Mouse (Mus musculus) skeletal muscle tissue, adult 2 months (tissue): Measurements from ENCODE around the gene Cx3cl1.

Source experiments
- DNase-seq: peaks from one replicate; pipeline ENCODE4 v3.0.0-alpha.2; 2012; ENCODE audit warnings: low read depth, low spot score

Cx3cl1 gene

GRCm38 (mm10) chr8:94773700-94774171, 1.9 kb downstream of the Cx3cl1 start:
- DNase-seq: no peak

GRCm38 (mm10) chr8:94774601-94775000, 2.8 kb downstream of the Cx3cl1 start:
- DNase-seq: no peak

DNA sequence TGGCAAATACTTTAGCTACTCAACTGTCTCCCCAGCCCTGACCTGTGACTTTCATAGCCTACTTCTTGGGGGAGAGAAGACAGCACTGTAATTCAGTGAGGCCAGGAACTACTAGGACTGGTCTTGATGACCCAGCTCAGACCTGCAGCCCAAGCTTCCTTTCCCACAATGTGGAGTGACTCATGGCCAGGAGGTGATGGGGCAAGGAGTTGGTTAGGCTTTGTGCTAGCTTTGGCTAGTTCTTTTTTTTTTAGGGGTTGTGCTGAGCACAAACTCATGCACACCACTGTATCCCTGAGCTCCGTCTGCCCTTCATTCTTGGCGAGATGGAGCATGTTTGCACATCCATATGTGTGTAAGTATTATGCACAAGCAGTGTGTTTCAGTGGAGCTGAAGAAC, 4.5 kb downstream of the Cx3cl1 start:
- no peak for DNase-seq

GRCm38 (mm10) chr8:94778036-94778435, 6.2 kb downstream of the Cx3cl1 start:
- DNase-seq: no peak

DNA sequence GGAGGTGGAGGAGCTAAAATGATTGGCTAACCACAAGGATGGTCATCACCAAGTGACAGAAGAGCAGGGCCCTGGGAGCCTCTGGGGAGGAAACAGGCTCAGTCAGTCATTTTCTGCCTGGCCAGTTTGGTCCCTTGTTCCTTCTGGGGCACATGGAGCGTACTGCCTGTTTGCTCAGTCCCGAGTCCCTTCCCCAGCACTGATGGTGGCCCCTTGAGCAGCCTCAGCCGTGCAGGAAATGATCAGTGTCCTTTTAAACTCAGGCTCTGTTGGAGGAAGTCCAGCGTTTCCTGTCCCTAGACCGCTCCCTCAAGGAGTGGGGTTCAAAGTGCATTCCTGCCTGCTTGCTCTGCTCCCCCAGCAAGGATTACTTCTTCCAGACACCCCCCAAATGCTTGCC, 6.7 kb downstream of the Cx3cl1 start:
- DNase-seq: no peak

GRCm38 (mm10) chr8:94778895-94779533, 7.2 kb downstream of the Cx3cl1 start:
- DNase-seq: no peak

DNA sequence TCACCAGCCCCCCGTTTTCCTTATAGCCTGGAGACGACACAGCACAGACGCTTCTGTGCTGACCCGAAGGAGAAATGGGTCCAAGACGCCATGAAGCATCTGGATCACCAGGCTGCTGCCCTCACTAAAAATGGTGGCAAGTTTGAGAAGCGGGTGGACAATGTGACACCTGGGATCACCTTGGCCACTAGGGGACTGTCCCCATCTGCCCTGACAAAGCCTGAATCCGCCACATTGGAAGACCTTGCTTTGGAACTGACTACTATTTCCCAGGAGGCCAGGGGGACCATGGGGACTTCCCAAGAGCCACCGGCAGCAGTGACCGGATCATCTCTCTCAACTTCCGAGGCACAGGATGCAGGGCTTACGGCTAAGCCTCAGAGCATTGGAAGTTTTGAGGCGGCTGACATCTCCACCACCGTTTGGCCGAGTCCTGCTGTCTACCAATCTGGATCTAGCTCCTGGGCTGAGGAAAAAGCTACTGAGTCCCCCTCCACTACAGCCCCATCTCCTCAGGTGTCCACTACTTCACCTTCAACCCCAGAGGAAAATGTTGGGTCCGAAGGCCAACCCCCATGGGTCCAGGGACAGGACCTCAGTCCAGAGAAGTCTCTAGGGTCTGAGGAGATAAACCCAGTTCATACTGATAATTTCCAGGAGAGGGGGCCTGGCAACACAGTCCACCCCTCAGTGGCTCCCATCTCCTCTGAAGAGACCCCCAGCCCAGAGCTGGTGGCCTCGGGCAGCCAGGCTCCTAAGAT, 7.9 kb downstream of the Cx3cl1 start:
- DNase-seq: no peak

GRCm38 (mm10) chr8:94780491-94781154, 8.8 kb downstream of the Cx3cl1 start:
- DNase-seq: no peak

GRCm38 (mm10) chr8:94781155-94781837, 9.5 kb downstream of the Cx3cl1 start:
- no peak for DNase-seq

DNA sequence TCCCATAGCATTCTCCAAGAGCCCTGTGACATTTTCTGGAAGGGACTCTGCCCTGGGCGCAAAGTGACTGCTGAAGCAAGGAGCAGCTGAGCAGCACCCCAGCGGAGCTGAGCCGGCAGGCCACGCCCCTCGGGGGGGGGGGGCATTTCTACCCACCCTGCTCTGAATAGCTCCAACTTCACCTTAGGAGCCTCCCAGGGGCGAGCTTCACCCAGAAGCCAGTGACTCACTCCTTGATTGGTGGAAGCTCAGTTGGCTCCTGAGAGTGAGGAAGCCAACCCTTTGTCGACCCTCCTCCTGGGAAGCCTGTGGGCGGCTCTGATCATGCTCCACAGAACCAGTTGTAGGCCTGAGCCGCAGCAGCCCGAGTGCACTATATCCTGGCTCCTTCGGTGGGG, 10.0 kb downstream of the Cx3cl1 start:
- DNase-seq: no peak

DNA sequence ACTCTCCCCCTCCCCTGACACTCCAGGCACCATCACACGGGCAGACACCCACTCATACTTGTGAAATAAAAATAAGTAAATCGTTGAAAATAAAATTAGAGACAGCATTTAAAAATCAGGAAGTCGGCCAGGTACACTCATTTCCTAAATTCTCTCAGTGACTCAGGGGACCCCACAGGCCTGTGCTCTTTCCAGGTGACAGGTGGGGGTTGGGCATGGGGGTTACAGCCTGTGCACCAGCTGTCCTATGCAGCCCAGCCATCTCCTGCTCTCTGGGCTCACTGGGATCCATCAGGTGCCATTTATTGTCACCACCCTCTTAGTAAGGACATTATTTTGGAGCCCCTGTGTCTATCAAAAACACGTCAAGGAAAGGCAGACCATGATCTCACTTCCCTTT, 12.1 kb downstream of the Cx3cl1 start:
- no peak for DNase-seq

- peak; percentile 45 for DNase-seq
Measured at GRCm38 (mm10) chr8:94785247-94785985, 13.6 kb downstream of the Cx3cl1 start.

DNA sequence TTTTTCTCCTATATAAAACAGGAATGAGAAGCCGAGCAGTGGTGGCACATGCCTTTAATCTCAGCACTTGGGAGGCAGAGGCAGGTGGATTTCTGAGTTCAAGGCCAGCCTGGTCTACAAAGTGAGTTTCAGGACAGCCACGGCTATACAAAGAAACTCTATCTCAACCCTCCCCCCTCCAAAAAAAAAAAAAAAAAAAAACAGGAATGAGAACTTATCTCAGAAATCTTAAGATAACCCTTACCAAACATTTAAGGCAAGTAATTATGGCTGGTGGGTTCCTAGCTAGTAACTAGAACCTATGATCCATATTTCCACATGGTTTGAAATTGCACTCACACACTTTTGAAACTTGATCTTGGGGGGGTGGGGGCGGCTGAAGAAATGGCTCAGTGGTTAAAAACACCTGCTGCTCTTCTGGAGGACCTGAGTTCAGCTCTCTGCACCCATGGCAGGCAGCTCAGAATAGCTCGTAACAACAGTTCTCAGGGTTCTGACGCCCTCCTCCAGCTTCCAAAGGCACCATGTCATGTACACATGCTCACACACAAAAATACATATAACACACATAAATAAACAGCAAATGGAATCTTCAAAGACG, 14.3 kb downstream of the Cx3cl1 start:
- no peak for DNase-seq

- DNase-seq: peak; percentile 39
Measured at GRCm38 (mm10) chr8:94787524-94788501, 16.0 kb downstream of the Cx3cl1 start.

- DNase-seq: no peak
Measured at GRCm38 (mm10) chr8:94789256-94789955, 17.6 kb downstream of the Cx3cl1 start.

DNA sequence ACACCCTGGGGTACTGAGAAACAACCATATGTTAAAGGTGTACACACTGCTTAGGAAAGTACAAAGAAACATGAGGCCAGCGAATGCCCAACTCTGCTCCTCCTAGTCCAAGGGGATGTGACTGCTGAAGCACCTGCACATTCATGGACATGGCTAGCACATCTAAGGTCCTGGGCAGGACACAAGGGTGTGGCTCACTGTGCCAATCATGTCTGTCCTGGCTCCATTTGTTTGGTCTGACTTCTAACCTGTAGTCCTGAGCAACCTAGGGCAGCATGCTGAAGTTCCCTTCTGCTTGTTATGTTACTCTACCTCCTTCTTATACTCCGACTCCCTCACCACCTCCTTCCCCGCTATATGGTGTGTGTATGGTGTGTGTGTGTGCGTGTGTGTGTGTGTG, 22.6 kb downstream of the Cx3cl1 start:
- DNase-seq: no peak

GRCm38 (mm10) chr8:94794782-94795181, 23.0 kb downstream of the Cx3cl1 start:
- DNase-seq: no peak

DNA sequence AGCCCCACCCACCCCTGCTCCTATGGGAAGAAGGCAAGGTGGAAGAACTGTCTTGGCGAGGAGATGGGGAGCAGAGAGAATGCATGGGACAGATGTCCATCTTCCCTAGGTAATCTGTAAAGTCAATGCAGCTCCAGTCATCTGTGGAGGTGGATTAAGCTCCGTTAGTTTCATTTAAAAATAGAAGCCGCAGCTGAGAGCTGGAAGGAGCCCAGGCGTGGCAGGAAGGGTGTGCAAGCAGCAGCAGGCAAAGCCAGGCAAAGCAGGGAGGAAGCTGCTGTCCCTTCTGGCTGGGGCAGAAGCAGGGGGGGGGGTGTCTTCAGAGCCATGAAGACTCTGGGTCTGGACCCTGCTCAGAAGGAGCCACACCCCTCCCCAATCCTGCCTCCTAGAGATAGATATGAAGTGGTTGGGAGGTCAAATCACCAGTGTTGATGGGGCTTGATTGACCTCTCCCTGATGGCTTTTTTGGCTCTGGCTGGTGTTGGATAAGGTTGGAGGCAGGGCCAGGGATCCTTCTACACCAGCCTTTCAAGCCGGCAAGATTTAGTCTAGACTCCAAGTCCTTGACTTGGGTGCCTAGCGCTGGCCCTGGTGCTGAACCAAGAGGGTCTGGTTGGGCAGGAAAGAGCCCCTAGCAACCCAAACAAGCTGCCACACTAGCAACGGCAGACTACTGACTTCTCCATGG, 28.6 kb downstream of the Cx3cl1 start:
- DNase-seq: no peak
